Mouse (Mus musculus) R1 (cell line): ENCODE data around the gene Bpifa2.
A peak's percentile ranks its signal among the peaks of the same experiment; 100 is the strongest.
"Not testable (repeated sequence)": the region's sequence is repeated elsewhere in the genome, so short reads cannot be mapped to it uniquely, and the experiment has no call there.

Source experiments
- DNase-seq: peaks from one replicate; pipeline ENCODE4 v3.0.0-alpha.2; 2018; ENCODE audit warnings: low read depth, low spot score

Gene Bpifa2

GRCm38 (mm10) chr2:154007965-154008364 lies at the start of gene Bpifa2:
Bpifa2 (plus strand) TSS chr2:154008265.
- no peak for DNase-seq

GRCm38 (mm10) chr2:153962821-153963331 lies 45.2 kb upstream of the Bpifa2 start:
- DNase-seq = no peak

GRCm38 (mm10) chr2:153963334-153963733 lies 44.7 kb upstream of the Bpifa2 start:
- DNase-seq = no peak

GRCm38 (mm10) chr2:153970221-153970620 lies 37.8 kb upstream of the Bpifa2 start:
- no peak for DNase-seq

GRCm38 (mm10) chr2:153974582-153974981 lies 33.5 kb upstream of the Bpifa2 start, which contains the start of gene Bpifa6:
Bpifa6 (plus strand) TSS chr2:153974945.
- DNase-seq = no peak

GRCm38 (mm10) chr2:153995770-153996169 lies 12.3 kb upstream of the Bpifa2 start:
- peak; percentile 55 for DNase-seq

- no peak for DNase-seq
These were observed 7.6 kb upstream of the Bpifa2 start for GRCm38 (mm10) chr2:154000501-154000900.

GRCm38 (mm10) chr2:154001056-154001455 lies 7.0 kb upstream of the Bpifa2 start:
- DNase-seq = no peak

GRCm38 (mm10) chr2:154004456-154004855 lies 3.6 kb upstream of the Bpifa2 start:
- no peak for DNase-seq

GRCm38 (mm10) chr2:154005094-154005493 lies 3.0 kb upstream of the Bpifa2 start:
- DNase-seq = no peak

- no peak for DNase-seq
These were observed 2.3 kb upstream of the Bpifa2 start for GRCm38 (mm10) chr2:154005734-154006133.

GRCm38 (mm10) chr2:154006331-154006730 lies 1.7 kb upstream of the Bpifa2 start:
- DNase-seq = peak; percentile 22

GRCm38 (mm10) chr2:154007381-154007780 lies 684 bp upstream of the Bpifa2 start:
- DNase-seq = no peak

GRCm38 (mm10) chr2:154017990-154018389 lies 9.9 kb downstream of the Bpifa2 start:
- no peak for DNase-seq

GRCm38 (mm10) chr2:154024676-154025075 lies 16.6 kb downstream of the Bpifa2 start:
- not testable (repeated sequence) for DNase-seq

GRCm38 (mm10) chr2:154038932-154039331 lies 30.9 kb downstream of the Bpifa2 start:
- DNase-seq = peak; percentile 73

- no peak for DNase-seq
These were observed 36.7 kb downstream of the Bpifa2 start for GRCm38 (mm10) chr2:154044743-154045142.

- DNase-seq = peak; percentile 10
These were observed 50.6 kb downstream of the Bpifa2 start for GRCm38 (mm10) chr2:154058690-154059089.
